Mouse (Mus musculus) frontal cortex, adult (tissue): ENCODE results near the gene Srpk2.
A peak's percentile ranks its signal among the peaks of the same experiment; 100 is the strongest.
"Not testable (repeated sequence)": the region's sequence is repeated elsewhere in the genome, so short reads cannot be mapped to it uniquely, and the experiment has no call there.

Experiments
- ATAC-seq: cut with Nextera tagmentation; 2 replicates; pipeline ENCODE4 v1.9.2; 2017; ENCODE audit warnings: mild to moderate bottlenecking, moderate library complexity, mixed read lengths; ENCODE audit not compliant: low TSS enrichment

Gene Srpk2

DNA sequence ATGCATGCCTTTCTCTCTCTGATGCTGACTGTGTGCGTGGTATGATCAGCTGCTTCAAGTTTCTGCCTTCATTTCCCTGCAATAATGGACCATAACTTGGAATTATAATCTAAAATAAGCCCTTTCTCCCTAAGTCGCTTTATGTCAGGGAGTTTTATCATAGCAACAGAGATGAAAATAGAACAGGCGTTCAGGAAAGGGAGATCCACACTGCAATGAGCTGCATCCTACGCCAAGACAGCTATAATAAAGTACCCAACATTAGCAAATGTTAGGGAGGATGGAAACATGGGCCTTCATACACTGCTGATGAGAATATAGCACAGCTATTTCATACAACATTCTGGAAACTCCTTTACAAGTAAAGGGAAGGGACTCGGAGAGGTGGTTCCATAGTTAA lies 116.2 kb downstream of the Srpk2 start:
- peak; percentile 81 for ATAC-seq

DNA sequence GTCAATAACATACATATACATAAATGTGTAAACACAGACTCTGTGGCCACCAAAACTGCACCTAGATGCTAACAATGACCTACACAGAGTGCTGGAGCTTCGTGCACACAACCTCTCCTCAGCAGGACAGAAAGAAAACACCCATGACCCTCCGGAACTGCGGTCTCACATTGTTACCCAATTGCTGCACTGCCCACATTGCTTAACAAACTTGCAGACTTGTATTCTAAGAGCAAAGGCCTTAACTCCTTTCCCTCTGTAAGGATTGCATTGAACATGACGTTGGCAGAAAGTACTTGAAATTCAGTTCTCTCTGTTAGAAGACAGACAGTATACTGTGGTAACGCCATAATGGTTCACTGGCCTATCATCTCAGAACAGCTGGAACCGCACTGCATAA lies 118.0 kb downstream of the Srpk2 start:
- no peak for ATAC-seq

DNA sequence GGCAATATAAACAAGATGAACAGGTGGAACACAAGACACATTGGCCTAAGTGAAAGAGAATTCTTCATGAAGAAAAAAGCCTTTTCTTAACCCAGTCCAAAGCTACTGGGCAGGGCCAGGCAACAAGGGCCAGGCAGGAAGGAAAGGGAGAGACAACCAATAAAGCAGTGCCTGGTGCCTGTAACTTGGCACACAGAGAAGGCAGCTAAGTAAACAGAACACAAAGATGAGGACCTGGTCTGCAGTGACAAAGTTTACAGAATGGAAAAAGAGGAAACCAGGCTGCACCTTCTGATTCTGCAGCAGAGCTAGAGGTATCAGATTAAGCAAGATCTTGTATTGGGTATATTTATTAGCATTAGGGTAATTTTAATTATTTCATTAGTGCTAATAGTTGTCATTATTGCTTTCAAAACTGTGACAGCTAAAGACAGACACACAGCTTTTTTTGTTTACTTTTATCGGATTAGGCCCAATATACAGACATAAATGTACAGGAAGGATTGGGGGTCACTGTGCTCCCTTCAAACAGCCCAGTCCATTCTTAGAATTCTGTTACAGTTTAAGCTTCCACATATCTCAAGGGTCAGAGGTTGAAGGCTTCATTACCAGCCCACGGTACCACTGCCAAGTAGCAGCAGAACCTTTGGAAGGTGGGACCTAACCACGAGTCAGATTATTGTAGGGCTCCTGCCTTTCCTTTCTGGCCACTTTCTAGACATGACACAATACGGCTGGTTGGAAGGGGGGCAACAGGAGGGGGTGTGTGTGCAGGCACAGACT lies 121.9 kb downstream of the Srpk2 start:
- no peak for ATAC-seq

DNA sequence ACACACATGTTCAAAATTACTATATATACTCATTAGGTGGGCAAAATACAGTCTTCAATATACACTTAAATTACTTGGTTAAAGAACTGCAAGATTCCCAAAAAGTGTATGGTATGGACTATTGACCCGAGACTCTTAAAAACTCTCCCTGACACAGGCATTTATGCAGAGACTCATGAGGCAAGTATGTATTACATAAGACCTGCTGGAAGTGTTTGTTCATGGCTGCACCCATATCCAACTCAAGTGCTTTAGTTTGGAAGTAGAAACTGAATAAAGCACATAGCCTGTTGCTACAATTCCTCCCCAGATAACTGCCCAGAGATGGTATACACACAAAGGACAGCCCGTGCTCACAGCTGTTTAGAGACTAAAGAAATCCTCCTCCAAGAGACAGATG lies 123.2 kb downstream of the Srpk2 start:
- ATAC-seq, result no peak

DNA sequence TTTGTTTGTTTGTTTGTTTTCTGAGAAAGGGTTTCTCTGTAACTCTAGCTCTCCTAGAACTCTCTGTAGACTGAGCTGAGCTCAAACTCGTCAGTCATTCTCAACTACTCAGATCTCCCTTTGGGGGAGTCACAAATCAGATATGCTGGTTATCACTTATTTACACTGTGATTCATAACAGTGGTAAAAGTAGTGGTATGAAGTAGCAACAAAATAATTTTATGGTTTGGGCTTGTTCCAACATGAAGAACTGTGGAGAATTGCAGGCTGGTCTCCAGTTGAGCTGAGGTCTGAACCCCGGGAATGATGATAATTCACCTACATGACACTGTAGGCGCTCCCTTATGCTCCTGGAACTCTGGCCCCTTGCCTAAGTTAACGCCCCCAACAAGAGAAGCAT lies 124.2 kb downstream of the Srpk2 start:
- no peak for ATAC-seq

DNA sequence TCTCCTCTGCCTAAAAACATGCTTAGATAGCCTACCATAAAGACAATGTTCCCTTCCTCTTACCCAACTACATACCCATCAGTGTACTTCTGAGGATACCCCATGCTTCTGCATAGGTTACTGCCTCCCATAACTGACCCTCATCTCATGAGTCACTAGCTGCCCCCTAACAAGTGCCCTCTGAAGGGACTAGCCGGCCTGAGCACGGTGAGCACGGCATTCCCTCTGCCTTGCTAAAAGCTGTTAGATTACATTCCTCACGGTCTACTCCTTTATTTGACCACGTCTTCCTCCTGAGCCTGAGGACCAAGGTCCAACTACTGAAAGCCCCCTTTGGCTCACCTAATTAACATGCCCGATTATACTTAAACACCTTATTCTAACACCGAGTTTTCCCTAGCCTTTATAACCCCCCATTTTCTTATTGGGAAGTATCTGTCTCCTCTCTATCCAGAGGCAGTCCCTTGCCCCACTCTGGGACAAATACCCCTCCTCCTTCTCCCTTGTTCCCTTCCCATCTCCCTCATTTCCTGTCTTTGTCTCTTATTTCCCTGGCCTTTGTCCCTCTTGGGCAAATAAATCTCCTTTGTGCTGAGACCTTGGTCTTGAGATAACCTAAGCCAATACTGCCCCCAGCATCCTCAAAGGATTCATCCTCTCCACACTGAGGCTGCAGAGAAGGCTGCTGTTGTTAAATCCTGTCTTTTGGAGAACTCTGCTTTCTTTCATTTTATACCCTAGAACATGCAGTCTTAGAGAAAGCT lies 128.2 kb downstream of the Srpk2 start:
- ATAC-seq, result no peak

DNA sequence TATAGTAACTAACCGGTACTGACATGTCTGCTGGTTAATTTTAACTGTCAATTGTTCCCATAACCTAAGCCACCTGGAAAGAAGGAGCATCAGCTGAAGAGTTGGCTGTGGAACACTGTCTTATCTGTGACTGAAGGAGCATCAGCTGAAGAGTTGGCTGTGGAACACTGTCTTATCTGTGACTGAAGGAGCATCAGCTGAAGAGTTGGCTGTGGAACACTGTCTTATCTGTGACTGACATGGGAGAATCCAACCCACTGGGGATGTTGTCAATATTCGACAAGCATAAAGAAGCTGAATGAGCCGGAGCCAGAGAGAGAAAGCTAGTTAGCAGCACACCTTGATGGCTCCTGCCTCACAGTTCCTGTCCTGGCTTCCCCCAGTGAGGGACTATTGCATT lies 131.1 kb downstream of the Srpk2 start:
- not testable (repeated sequence) for ATAC-seq

DNA sequence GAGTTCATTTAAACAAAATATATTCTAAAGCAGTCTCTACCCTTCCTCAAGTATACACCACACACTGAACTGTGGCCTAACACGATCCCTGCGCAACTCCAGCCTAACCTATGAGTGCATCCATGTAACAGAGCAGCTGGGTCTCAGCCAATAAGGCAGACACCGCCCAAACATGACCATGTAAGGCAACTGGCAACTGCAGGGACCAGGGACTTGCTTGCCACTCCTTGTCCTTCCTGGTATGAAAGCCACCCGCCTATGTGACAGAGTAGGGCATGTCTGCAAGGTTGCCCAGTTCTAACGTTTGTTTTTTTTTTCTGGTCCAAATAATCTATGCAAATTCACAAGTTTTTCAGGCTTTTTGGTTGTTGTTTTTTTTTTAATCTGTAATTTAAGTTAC lies 132.7 kb downstream of the Srpk2 start:
- no peak for ATAC-seq

DNA sequence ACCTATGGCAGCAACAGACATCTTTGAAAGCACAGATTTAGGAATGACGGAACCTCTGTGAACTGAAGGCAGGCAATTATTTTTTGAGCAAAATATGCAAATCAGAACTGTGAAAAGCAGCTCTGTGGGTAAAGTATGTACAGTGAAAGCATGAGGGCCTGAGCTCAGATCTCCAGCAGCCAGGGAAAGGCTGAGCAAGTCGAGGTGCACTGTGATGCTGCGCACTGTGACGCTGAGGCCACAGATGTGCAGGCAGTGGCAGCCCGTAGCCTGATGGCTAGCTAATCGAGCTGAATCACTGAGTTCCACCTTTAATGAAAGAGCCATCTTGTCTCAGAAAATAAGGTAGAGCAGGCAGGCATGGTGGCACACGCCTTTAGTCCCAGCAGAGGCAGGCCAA lies 148.7 kb downstream of the Srpk2 start:
- 0 out of 2 replicates have a peak, but pooled peaks have one; percentile 17 for ATAC-seq

DNA sequence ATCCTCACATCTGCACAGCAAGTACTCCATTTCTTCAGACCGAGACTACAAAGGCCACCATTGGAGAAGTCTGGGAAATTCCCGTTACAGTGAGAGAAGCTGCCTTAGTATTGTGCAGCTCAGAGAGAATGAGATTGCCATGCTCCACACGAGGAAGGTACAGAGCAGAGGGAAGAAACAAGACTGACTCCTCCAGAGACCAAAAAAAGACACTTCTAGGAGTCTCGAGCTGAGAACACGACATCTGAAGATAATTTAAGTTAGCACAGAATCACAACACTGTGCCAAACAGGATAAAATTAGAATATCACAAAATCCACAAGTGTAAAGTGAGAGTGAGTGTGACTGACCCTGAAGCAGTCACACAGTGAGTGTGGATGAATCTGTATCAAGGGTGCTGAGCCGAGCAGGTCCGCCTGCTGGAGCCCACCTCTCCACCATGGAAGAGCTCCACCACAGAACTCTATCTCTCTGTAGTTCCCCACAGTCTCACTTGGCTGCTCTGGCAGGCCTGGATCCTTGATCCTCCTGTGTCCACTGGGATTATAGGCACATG lies 152.8 kb downstream of the Srpk2 start:
- peak; percentile 79 for ATAC-seq

DNA sequence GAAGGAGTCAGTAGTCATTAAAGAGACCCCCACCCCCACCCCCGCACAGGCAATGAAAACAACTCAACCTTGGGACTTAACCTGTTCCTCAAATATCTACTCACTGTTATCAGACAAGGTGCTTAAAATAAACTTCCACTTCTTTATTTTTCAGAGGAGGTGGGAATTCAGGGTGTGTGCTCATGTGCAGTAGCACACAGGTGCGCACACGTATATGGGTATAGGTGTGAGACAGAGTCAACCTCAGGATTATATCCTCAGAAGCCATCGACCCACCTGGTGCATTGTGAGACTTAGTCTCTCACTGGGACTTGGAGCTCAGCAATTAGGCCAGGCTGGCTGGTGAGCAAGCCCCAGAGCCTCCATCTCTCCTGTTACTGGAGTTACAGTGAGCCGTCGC lies 153.3 kb downstream of the Srpk2 start:
- no peak for ATAC-seq

DNA sequence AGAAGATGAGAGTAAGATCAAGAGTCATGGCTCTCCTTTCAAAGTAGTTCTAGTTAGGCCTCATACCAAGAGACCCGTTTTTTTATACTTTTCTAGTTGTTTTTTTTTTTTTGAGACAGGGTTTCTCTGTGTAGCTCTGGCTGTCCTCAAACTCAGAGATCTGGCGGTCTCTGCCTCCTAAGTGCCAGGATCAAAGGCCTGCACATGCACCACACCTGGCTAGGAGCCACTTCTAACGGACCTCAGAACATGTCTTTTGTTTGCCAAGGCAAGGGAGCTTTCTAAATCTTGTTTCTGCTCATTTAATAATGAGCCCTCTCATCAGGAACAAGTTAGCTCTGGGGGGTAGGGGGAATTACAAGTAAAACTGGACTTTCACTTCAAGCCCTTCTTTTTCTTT lies 159.8 kb downstream of the Srpk2 start:
- ATAC-seq, result no peak

DNA sequence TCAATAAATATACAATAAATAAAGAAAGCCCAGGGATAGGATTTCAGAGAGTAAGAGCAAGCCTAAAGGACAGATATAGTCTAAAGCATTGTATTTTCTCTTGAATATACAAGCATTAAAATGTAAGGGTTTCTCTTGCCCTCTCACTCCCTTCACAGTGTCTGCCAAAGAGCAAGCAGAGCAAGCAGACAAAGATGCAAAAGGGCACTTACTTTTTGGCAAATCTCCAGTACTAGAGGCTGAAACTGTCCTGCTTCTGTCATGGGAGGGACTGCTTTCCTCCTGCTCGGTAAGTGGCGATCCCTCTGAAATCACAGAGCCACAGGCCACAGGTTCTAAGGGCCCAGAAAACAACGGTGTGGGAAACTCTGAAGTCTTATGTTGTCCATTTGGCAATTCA lies 160.5 kb downstream of the Srpk2 start:
- no peak for ATAC-seq

DNA sequence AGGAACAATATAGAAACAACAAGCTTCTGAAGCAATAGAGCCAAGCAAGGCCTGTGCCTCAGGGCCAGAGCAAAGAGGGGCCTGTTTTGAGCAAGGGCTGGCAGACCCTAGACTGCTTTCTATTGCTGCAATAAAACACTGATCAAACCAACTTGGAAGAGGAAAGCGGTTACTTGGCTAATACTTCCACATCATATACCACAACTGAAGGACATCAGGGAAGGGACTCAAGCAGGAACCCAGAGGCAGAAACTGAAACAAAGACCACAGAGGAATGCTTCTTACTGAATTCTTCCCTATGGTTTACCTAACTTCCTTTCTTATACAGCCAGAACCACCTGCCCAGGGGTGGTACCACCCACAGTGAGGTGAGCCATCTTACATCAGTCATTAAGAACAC lies 162.8 kb downstream of the Srpk2 start:
- ATAC-seq, result no peak

DNA sequence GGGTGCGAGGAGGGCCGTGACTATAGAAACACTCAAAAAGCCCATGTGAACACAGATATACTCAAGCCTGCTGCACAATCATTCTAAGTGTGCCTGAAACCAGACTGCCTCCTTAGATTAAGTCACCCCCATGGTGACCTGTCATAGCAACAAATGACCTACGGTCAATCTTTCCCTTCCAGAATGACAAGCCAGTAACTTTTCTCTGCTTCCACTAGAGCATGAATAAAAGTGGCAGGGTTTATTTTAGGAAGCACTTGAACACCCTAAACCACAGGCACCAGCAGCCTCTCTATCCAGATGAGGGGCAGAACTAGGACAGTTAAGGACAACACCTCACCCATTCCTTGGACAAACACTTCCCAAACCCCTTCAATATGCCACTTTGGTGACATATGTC lies 164.7 kb downstream of the Srpk2 start:
- ATAC-seq, result no peak

DNA sequence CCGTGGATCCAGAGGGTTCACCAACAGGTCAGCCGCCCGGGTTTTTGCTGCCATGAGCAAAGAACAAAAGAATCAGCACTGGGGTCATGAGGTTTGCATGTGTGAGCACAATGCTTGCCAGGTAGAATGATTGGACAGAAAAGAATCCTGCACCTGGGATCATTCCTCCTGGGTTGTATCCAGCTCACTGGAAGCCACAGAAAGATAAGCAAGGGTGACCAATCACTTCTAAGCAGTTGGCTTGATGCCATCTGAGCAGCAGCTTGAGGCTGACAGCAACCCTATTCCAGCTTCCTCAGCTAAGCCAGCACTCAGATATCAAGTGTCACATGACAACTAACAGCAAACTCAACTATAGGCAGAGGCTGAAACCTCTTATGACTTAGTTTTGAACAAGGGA lies 165.7 kb downstream of the Srpk2 start:
- ATAC-seq, result no peak

DNA sequence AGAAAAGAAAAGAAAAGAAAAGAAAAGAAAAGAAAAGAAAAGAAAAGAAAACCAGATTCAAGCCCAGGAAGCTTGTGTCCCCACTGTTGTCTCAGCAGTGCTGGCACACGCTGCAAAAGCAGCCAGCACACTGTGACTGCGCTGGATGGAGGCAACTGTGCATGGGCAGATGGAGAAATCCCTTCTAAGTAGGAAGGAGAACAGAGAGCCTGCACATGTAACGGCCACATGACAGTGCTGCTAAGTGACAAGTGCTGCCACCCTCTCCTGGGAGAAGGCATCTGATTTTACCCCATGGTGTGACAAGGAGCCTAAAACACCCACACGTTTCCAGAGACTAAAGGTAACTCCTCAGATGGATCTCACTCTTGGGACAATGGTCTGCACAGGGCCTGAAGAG lies 166.6 kb downstream of the Srpk2 start:
- ATAC-seq, result peak; percentile 82

DNA sequence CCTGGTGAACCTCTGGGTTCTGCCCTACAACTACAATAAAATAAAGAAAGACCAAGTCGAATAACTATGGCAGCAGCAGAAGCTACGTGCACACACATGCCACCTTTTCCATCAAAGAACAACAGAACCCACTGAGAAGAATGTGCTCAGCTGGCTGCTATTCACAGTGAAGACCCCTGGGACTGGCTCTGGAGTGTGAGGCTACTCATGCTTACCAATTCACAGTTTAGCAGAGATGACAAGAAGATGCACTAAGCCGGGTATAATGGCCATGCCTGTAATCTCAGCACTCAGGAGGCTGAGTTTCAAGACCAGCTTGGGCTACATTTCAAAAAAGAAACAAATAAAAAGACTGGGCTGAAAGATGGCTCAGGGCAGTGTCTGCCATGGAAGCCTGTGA lies 167.5 kb downstream of the Srpk2 start:
- no peak for ATAC-seq

DNA sequence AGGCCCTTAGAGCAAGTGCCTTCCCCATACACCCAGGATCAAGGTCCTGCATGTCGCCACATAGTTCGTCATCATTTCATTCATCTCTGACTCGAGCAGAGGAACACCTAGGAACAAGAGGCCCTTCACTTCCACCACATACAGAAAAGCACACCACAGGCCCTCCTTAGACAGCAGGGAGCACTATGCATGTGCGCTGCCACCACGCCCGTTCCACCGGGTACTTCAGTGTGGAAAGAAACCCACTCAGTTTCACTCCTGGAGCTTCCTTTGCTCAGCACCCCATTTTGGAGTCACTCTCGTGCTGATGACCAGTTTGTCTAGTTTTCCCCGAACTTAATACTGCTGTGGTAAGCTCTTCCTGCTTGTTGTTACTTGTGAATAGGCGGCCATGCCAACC lies 169.4 kb downstream of the Srpk2 start:
- ATAC-seq, result no peak

DNA sequence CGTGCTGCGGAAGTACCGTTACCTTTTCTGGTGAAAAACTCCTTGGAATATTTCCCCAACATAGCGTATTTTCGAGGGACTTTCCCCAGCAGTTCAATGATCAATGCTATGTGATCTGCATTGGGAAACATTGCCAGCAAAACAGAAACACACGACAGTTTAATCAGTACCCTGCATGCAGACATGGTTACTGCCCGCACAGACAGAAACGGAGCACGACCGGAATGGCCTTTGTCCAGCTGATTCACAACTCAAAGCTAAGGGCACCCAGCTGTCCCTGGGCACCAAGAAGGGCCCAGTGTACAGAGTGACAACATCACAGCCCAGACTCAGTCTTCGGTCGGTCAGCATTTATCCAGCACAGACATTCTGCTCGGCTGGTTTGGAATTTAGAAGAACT lies 170.9 kb downstream of the Srpk2 start:
- ATAC-seq, result no peak

DNA sequence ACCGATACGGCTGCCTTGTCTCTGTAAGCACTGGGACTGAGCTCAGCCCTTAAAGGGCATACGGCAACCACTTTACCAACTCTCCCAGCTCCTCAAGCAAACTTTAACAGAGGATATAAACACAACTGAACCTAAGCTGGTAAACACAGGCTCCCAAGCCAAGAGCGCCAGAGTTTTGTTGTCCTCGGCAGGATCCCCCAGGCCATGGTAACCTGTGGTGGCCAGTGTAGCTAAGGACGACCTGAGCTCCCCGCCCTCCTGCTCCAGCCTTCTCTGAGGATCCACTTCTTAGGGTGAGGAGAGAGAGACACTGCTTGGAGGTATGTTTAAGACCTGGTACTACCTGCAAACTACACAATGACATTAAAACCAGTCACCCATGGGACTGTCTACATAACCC lies 171.9 kb downstream of the Srpk2 start:
- ATAC-seq, result no peak

DNA sequence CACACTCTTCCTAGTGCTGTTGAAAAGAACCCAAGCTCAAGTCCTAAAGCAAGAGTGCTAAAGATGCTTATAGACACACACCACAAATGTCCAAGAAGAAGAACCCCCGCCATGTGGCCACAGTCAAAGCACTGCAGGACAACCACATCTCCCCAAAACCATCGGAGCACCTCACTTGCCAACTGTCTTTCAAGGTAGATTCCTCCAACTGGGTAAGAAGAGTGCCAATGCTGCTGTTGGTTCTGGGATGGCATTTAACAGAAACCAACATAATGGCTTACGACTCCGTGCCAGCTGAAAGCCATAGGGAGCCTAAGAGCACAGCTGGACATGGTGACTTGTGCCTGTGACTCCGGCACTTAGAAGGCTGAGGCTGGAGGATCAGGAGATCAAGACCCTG lies 173.0 kb downstream of the Srpk2 start:
- no peak for ATAC-seq

DNA sequence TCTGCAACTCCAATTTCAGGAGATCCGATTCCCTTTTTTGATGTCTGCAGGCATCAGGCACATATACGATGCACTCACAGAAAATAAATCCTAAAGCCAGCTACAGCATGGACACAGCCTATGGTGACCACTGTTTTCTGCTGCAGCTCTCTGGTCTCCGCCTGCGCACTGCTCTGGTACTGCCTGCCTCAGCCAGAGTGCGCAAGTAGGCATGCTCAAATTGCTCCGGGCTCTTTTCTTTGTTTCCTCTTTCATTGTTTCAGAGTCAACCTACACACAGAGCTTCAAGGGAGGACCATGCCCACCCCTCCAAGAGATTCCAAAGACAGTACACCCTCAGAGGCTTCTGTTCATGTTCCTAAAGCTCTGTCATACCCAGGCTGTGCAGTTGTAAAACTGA lies 175.8 kb downstream of the Srpk2 start:
- peak; percentile 25; the same call in 1 of the 2 replicates for ATAC-seq
